Mouse (Mus musculus): ENCODE results near the gene C2cd5. TPM values are rescaled to one million over a fixed set of nuclear protein-coding genes. Genes with fewer than 3 reads are reported as not detected.
"Not testable (repeated sequence)": the region's sequence is repeated elsewhere in the genome, so short reads cannot be mapped to it uniquely, and the experiment has no call there.

The C2cd5 gene
- polyA plus RNA-seq, 1 experiment, result 6.1 TPM

DNA sequence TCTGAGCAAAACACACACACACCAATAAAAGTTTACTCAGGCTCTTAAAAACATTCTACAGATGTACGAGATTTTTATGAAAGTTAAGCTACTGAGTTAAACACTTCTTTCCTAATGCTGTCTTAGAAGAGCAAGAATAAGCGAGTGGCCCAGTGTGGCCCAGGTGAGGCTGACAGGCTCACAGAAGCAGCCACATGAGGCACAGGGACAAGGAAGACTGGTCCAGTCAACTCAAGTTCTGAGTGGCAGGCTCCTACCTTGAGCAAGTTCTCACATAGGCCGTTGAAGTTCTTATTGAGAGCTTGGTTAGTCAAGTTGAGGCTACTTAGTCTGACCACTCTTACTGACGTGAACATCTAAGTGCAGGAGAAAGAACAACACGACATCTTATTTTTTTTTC lies 69.4 kb downstream of the C2cd5 start:
- Histone ChIP-seq H3K4me3 (ENCODE audit: insufficient read depth, low read depth, low read length) (no peak overlapping the region), H3K27ac (replicated peaks; ENCODE audit: low read depth, low read length) (no peak overlapping the region), H3K4me1 (ENCODE audit: control insufficient read depth, insufficient read depth, insufficient read length, low read length) (no peaks in the 10 kb centered on the region)

DNA sequence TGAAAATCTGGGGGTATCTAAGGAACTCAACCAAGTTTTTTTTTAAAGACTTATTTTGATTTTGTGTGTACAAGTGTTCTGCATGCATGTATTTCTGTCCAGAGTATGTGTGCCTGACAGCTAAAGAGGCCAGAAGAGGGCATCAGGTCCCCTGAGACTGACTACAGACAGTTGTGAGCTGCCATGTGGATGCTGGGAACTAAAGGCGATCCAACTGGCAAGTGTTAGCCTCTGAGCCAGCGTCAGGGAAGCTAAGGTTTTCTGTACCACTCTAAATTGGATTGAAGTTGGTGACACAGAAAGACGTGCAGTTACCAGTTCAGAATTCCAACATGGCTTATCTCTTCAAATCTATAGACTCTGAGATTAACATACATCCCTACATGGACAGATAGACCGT lies 72.0 kb downstream of the C2cd5 start:
- Histone ChIP-seq H3K4me3 (ENCODE audit: insufficient read depth, low read depth, low read length) (no peak overlapping the region), H3K4me1 (ENCODE audit: control insufficient read depth, insufficient read depth, insufficient read length, low read length) (no peaks in the 10 kb centered on the region), H3K27ac (replicated peaks; ENCODE audit: low read depth, low read length) (no peak overlapping the region)

DNA sequence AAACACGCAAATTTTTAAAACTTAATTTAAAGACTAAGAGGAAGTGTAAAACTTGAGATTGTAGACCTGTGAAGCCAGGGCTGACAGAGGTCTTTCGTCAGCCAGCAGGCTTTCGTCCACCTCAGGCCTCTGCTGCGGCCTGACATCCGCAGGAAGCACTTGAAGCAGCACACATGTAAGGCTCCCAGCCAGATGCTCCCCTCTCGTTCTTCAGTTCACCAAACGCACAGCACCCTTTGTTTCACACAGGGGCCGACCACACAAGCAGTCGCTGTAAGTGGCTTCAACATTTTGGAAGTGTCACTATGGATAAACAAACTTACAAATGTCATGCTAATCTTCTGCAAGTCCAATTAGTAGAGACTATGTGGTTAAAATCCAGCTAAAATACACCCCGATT lies 72.5 kb downstream of the C2cd5 start:
- H3K4me3 ChIP-seq (ENCODE audit: insufficient read depth, low read depth, low read length), result no peak overlapping the region
- H3K4me1 ChIP-seq (ENCODE audit: control insufficient read depth, insufficient read depth, insufficient read length, low read length), result no peaks in the 10 kb centered on the region
- H3K27ac ChIP-seq (replicated peaks; ENCODE audit: low read depth, low read length), result no peak overlapping the region

DNA sequence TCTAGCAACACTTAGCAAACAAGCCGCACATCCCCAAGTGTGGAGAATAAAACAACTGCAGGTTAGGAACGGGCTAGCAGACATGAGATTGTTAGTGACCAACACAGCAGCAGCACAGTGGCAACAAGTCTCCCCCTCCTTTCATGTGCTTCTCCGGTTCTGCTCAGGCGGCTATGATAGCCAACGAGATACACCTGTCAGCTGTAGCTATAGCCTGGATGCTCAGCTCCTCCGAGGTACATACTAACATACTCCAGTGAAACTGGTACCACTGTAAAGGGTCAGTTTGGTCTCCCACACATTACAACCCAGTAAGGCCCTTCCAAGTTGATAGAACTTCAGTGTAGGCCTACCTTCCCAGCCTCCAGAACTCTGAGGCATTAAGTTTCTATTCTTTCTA lies 76.2 kb downstream of the C2cd5 start:
- H3K4me1 ChIP-seq (ENCODE audit: control insufficient read depth, insufficient read depth, insufficient read length, low read length), result no peaks in the 10 kb centered on the region
- no peak overlapping the region for H3K27ac ChIP-seq (replicated peaks; ENCODE audit: low read depth, low read length)
- no peak overlapping the region for H3K4me3 ChIP-seq (ENCODE audit: insufficient read depth, low read depth, low read length)

DNA sequence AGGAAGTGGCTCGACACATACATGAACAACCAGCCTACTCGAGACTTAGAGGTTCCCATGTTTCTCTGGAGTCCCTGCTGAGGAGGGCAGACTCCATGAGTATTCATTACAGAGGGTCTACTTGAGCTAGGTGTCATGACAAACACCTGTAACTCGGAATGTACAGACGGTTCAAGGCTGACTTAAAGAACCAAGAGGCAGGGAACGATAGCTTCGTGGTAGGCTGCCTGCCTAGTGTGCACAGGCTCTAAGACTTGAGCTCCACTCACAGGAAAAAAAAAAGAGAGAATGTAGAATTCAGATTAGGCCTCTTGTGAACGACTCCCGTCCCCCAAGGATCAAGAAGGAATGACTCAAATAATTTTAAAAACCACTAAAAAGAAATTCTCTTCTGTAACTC lies 78.2 kb downstream of the C2cd5 start:
- H3K27ac ChIP-seq (replicated peaks; ENCODE audit: low read depth, low read length), result no peak overlapping the region
- no peaks in the 10 kb centered on the region for H3K4me1 ChIP-seq (ENCODE audit: control insufficient read depth, insufficient read depth, insufficient read length, low read length)
- no peak overlapping the region for H3K4me3 ChIP-seq (ENCODE audit: insufficient read depth, low read depth, low read length)

DNA sequence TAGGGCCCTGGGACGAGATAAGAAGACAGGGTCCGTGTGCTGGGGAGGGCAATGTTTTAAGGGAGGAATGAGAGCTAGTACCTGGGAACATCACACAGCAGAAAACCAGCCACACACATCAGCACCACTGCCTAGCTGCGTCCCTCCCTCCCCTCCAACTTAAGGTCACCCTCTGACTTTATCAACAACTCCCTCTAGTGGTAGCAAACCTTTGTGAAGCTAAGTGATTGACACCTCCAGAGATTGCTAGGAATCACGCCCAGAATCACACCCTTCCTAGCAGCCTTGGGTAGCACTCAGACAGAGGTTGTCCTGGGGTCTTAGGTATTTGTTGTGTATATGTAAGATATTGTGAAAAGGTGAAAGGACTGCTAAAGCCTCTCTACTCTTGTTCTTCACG lies 79.3 kb downstream of the C2cd5 start:
- Histone ChIP-seq H3K4me3 (ENCODE audit: insufficient read depth, low read depth, low read length) (no peak overlapping the region), H3K4me1 (ENCODE audit: control insufficient read depth, insufficient read depth, insufficient read length, low read length) (no peaks in the 10 kb centered on the region), H3K27ac (replicated peaks; ENCODE audit: low read depth, low read length) (no peak overlapping the region)

DNA sequence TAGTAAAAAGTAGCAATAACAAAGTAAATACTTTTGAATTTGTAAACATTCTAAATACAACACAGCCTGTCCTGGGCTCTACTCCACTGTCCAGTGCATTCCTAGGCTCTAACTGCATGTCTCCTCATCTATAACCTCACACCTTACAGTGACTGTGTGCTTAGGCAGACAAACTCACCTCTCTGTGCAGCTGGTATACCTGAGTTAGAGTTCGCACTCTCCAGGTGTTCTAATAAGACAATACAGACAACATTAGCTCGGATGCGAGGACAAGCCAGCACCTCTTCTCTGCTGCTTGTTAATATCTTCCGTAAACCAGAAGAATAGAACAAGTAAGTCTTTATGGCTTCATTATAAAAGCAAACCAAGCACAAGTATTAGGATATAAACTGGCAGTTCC lies 79.8 kb downstream of the C2cd5 start:
- H3K4me1 ChIP-seq (ENCODE audit: control insufficient read depth, insufficient read depth, insufficient read length, low read length), result no peaks in the 10 kb centered on the region
- no peak overlapping the region for H3K27ac ChIP-seq (replicated peaks; ENCODE audit: low read depth, low read length)
- H3K4me3 ChIP-seq (ENCODE audit: insufficient read depth, low read depth, low read length), result no peak overlapping the region

DNA sequence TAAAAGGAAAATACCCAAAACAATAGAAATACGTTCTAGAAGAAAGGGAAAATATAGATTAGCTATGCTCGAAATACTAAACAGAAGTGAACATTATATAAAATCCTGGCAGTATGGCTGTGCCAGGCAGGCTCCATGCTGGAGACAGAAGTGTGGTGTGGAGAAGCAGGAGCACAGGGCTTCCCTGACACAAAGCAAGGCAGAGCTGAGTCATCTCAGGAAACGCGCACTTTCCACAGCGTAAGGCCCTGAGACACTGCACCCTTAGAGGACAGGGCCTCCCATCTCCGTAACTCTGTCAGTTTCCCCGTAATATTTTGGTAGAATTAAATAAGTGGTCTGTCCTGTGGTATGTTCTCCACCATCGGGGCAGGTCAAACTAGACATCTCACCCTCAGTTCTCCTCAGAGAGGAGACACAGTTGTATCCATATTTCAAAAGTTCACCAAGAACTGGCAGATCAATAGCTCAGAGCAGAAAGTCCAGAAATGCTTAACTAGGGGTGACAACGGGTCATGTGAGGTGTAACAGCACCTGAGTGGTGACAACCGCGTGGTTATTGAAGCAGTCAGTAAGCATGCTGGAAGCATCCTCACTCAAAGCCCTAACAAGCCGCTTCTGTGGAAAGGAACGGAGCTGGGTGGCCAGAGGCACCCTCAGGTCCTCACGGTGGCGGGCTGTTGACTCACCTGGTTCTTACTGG lies 87.3 kb downstream of the C2cd5 start:
- Histone ChIP-seq H3K4me3 (ENCODE audit: insufficient read depth, low read depth, low read length) (no peak overlapping the region), H3K4me1 (ENCODE audit: control insufficient read depth, insufficient read depth, insufficient read length, low read length) (no peaks in the 10 kb centered on the region), H3K27ac (replicated peaks; ENCODE audit: low read depth, low read length) (no peak overlapping the region)

DNA sequence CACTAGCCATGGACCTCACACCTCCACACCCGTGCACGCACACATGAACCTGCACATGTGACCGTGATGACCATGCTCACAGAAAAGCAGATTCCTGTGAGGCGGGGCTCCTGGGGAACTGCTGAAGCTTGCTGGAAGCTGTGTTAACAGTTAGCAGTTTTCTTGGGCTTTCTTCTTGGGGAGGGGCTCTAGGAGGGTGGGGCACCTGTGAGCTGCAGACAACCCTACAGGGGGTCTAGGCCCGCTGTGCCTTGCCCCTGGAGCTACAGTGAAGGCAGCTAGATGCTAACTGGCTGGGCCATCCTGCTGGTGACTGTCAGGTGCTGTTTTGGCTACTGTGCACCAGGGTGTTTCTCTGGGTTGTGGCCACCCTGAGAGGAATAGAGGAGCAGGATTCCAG lies 91.1 kb downstream of the C2cd5 start:
- Histone ChIP-seq H3K4me3 (ENCODE audit: insufficient read depth, low read depth, low read length) (no peak overlapping the region), H3K27ac (replicated peaks; ENCODE audit: low read depth, low read length) (no peak overlapping the region), H3K4me1 (ENCODE audit: control insufficient read depth, insufficient read depth, insufficient read length, low read length) (no peaks in the 10 kb centered on the region)

DNA sequence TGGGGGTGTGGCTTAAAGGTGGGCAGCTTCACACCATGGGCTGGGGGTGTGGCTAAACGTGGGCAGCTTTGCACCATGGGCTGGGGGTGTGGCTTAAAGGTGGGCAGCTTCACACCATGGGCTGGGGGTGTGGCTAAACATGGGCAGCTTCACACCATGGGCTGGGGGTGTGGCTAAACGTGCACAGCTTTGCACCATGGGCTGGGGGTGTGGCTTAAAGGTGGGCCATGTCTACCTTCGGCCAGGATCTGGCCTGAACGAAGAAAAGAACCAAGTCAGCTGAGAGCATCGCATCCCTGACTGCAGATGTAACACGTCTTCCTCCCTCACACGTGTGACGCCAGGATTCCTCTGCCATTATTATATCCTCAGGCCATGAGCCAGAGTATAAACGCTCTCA lies 94.7 kb downstream of the C2cd5 start:
- not testable (repeated sequence) for H3K4me3 ChIP-seq (ENCODE audit: insufficient read depth, low read depth, low read length)

DNA sequence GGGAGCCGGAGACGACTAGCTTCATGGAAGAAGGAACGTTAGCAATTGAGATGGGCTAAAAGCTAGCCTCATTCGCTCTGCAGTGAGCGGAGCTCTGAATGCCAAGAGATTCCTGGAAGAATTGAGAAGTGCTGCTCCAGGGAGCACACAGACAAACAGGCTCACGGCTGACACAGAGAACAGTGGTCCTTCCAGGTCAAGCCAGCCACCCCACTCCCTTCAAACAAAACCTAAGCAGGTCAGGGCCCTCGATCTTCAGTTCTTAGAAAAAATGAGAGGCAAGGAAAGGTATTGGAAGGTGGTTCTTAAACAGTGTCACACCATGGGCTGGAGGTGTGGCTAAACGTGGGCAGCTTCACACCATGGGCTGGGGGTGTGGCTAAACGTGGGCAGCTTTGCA lies 95.1 kb downstream of the C2cd5 start:
- Histone ChIP-seq H3K27ac (replicated peaks; ENCODE audit: low read depth, low read length) (no peak overlapping the region), H3K4me3 (ENCODE audit: insufficient read depth, low read depth, low read length) (no peak overlapping the region), H3K4me1 (ENCODE audit: control insufficient read depth, insufficient read depth, insufficient read length, low read length) (no peaks in the 10 kb centered on the region)

More for the DNA sequence above, 94.7 kb downstream of the C2cd5 start:
- not testable (repeated sequence) for H3K4me1 ChIP-seq (ENCODE audit: control insufficient read depth, insufficient read depth, insufficient read length, low read length); H3K27ac ChIP-seq (replicated peaks; ENCODE audit: low read depth, low read length)

DNA sequence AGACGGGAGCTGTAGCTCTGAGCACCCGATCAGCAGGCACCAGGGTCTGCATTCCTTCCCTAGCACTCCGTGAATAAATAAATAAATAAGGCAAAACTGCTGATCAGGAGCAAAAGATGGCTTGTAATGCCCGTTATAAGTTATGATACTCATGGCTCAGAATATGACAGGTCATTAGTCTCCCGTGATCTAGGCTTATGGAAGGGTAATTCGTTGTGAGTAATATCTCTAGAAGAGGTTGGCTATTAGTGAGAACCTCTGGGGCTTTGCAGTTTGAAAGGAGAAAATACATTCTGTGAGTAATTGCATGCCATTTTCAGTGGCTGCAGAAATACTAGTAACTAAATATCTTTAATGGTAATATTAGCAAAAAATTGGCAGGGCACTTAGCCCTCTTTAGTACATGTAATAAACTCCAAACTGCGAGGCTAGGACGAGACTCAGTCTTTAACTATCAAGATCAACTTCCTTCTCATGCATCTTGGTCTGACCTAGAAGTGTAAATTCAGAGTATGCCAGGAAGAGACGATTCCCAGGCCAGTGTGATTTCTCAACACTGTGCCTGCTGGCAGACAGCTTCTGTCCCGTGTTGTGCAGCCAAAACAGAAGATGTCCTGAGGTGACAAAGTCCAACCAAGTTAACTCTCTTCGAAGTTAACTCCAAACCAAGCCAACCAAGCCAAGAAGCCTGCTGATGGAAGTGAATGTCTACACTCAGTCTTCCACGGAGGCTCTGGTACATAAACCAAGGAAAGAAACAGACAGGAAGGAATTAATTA lies 101.5 kb downstream of the C2cd5 start:
- no peak overlapping the region for H3K4me3 ChIP-seq (ENCODE audit: insufficient read depth, low read depth, low read length)
- no peaks in the 10 kb centered on the region for H3K4me1 ChIP-seq (ENCODE audit: control insufficient read depth, insufficient read depth, insufficient read length, low read length)
- H3K27ac ChIP-seq (replicated peaks; ENCODE audit: low read depth, low read length), result no peak overlapping the region; the same call in 1 of the 2 replicates

DNA sequence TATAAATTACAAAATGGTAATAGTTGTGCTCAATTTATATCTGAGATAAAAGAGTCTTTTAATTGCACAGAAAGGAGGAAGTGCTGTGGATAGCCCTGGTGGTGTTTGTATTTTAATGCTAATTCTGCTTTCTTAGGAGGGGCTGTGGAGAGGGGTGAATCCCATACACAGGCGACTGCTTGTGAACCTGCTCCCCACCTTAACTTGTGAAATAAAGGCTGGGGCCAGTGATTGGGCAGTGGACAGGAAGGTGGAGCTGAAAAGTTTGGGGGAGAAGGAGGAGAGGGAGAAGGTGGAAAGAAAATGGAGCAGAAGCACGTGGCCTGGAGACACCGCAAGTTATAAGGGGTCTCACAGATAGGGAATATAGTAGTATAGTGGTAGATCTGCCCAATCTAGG lies 103.1 kb downstream of the C2cd5 start:
- no peak overlapping the region for H3K27ac ChIP-seq (replicated peaks; ENCODE audit: low read depth, low read length)
- H3K4me3 ChIP-seq (ENCODE audit: insufficient read depth, low read depth, low read length), result no peak overlapping the region
- H3K4me1 ChIP-seq (ENCODE audit: control insufficient read depth, insufficient read depth, insufficient read length, low read length), result no peaks in the 10 kb centered on the region

DNA sequence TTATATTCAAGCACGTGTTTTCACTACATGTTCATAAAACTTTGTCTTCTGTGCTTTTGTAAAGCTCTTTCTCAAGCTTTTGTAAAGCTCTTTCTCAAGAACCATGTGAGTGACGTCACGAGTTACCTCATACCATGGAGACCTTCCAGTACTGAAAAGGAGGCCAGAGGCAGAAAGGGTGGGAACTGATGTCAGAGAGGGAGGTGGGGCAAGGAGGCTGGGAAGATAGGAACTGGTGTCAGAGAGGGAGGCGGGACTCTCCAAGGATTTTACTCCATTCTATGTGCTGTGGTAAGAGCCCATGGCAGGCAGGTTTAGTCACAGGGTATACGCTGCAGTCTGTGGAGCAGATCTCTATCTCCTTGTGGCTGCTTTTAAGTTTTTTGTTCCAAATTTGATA lies 104.4 kb downstream of the C2cd5 start:
- H3K27ac ChIP-seq (replicated peaks; ENCODE audit: low read depth, low read length), result no peak overlapping the region
- H3K4me1 ChIP-seq (ENCODE audit: control insufficient read depth, insufficient read depth, insufficient read length, low read length), result no peaks in the 10 kb centered on the region
- H3K4me3 ChIP-seq (ENCODE audit: insufficient read depth, low read depth, low read length), result no peak overlapping the region

DNA sequence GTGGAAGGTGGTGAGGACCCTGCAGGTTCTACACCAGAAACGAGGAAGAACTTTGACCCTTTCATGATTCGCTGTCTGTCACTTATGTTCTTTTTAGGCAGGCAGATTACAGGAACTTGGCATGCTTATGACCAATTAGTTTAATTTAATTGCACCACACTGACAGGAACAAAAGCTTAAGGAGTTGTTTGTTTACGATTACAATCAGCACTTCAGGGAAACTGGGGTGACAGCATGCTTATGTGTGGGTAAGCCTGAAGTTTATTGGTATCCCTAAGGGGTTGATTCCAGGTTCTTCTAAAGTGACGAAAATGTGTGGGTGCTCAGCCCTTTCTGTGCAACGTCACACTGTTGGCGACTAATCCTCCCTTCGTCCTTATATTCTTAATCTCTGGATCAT lies 105.1 kb downstream of the C2cd5 start:
- Histone ChIP-seq H3K27ac (replicated peaks; ENCODE audit: low read depth, low read length) (no peak overlapping the region), H3K4me1 (ENCODE audit: control insufficient read depth, insufficient read depth, insufficient read length, low read length) (no peaks in the 10 kb centered on the region), H3K4me3 (ENCODE audit: insufficient read depth, low read depth, low read length) (no peak overlapping the region)
